Mouse (Mus musculus) brain, embryonic 14.5 days (tissue): ENCODE measurements around the gene Usp16. TPM values are rescaled to one million over a fixed set of nuclear protein-coding genes. Genes with fewer than 3 reads are reported as not detected.

ENCODE experiments used
- DNase-seq: peaks from one replicate; pipeline ENCODE4 v3.0.0-alpha.2; 2011; ENCODE audit warnings: low read depth
- CTCF ChIP-seq: fragments of 200-500 bp; IDR thresholded peaks from 2 replicates; pipeline ENCODE4 v1.5.1; 2012; ENCODE audit warnings: inconsistent platforms, mild to moderate bottlenecking, moderate library complexity, borderline replicate concordance; ENCODE audit not compliant: insufficient read depth, insufficient read length; ENCODE audit errors: extremely low read depth
- POLR2A ChIP-seq: fragments of 200-500 bp; IDR thresholded peaks from 2 replicates; pipeline ENCODE4 v1.6.1; 2012; ENCODE audit warnings: mild to moderate bottlenecking, inconsistent platforms, borderline replicate concordance; ENCODE audit not compliant: poor library complexity, insufficient read depth, insufficient read length, severe bottlenecking; ENCODE audit errors: extremely low read depth
- polyA plus RNA-seq: library from polyadenylated mRNA; depleted of rRNA; stranded (reverse); fragments of >200 nt; gene quantifications from 2 replicates; pipeline ENCODE4 v1.2.3, GENCODE M21; 2012; rRNA removed

Gene Usp16
- 60.4 and 61.9 TPM in 2 replicates for polyA plus RNA-seq

DNA sequence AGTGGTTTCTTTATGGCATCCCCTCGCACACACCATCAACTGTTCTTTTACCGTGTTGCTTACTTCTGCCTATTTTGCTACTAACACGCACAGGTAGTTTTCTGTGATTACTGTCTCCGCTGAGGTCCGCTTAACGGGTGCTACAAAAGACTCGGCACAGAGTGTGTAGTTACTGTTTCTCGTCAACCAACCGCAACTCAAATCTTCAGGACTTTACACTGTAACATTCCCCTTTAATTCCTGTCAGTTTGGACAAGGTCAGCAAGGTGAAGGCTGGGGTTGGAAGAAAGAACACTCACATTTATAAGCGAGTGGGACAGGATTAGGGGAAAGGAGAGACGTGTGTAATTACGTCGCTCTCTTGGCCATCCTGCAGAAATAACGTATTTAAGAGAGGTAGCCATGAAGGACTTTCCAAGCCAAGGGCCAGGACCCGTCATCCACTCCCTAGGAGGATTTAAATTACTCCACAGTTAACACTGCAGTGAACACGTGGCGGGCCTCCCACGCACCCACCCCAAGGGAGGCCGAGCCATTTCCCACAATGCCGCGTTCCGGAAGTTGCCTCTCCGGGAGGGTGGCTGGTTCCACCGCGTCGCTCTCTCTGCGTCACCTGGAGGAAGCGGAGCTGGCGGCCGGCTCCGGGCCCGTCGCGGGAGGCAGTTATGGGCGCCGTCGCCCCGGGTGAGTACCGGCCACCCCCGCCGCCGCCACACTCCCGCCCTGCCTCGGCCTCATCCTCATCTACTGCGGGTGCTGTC is at the start of gene Usp16:
Usp16 (plus strand) TSS at position 285 of the 761 bp plus-strand sequence.
- peak; percentile 97 for DNase-seq
- TF ChIP-seq POLR2A (peak; percentile 84), CTCF (no peak)

- no peak for DNase-seq
These were observed 49.5 kb upstream of the Usp16 start for GRCm38 (mm10) chr16:87405001-87405400.

GRCm38 (mm10) chr16:87420662-87421061 is 33.8 kb upstream of the Usp16 start:
- DNase-seq = no peak
- TF ChIP-seq CTCF (no peak), POLR2A (no peak)

More at GRCm38 (mm10) chr16:87405001-87405400, 49.5 kb upstream of the Usp16 start:
- TF ChIP-seq POLR2A (no peak), CTCF (no peak)

DNA sequence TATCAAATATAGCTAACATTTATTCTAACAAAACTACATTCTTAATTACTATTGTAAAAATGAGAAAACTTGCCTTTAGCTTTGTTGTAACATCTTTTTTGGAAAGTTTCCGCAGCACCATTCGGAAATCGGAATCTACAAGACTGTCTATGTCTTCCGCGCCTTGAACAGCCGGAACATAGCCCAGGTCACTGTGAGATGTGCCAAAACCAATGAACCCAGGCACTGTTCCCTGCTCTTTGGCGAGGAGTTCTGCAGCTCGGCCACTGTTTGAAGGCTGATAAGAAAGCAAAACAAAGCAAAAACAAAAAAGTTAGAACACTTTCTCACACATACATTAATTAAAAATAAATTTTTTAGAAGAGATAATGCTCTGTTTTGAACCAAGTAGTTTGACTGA is 27.0 kb upstream of the Usp16 start:
- TF ChIP-seq POLR2A = no peak
- TF ChIP-seq CTCF = no peak
- no peak for DNase-seq

DNA sequence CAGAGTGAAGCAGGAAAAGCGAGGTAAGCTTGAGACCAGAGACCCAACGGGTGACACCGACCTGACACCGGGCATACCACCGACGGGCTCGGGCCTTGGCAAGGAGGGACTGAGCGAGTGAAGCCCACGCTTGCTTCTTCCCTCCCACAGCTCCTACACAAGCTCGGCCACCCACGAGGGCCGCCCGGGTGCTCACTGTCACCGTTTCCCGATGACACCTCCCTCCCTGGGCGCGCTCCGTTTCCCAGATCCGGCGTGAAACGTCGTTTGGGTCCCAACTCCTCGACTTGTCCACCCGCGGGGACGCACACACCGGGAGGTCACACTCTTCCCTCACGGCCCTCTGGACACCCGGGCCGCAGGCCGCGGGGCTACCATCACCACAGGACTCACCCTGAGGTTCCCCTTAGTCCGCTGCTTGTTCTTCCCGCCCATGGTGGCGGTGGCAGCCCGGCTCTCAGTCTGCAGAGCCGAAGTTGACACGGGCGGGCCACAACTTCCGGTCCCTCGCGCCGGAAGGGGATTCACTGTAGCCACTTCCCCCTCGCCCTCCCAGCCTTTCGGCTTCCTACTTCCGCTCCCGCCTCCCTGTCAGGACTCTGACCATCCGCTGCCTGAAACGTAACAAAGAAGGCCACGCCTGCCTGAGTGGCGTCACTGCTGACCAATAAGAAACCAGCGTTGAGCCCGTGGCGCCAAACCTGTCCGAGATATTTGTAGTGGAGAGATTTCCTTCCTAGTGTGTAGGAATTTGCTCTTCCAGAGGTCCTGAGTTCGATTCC is 22.3 kb upstream of the Usp16 start, which contains the start of gene Ltn1:
Ltn1 (minus strand) TSS at position 580 of the 782 bp plus-strand sequence.
- no peak for TF ChIP-seq CTCF
- TF ChIP-seq POLR2A = peak; percentile 26; the same call in 1 of the 2 replicates
- DNase-seq = peak; percentile 100

DNA sequence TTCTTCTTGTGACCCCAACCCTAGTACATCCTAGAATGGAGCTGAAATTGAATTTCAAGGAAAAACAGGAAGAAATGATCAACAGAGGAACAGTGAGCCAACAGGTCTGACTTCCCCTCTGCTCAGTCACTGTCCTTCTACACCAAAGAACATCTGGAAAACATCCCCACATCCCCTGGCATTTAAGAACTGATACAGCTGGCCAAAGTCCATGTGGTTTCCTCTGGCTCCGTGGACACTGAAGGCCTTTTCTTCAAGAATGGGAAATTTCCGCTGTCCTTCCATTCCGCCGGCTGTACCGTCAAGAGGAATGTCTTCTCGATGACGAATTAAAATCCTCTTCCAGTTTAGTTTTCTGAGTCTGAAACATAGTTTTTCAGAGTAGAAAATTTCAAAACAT is 20.2 kb upstream of the Usp16 start:
- TF ChIP-seq CTCF (no peak), POLR2A (no peak)

GRCm38 (mm10) chr16:87434946-87435345 is 19.6 kb upstream of the Usp16 start:
- TF ChIP-seq CTCF (no peak), POLR2A (no peak)
- DNase-seq = no peak

More for the DNA sequence above, 20.2 kb upstream of the Usp16 start:
- DNase-seq = no peak

GRCm38 (mm10) chr16:87435411-87436205 is 18.9 kb upstream of the Usp16 start:
- DNase-seq = no peak
- TF ChIP-seq CTCF (no peak), POLR2A (no peak)

GRCm38 (mm10) chr16:87437096-87437495 is 17.4 kb upstream of the Usp16 start:
- no peak for DNase-seq
- TF ChIP-seq CTCF (no peak), POLR2A (no peak)

GRCm38 (mm10) chr16:87438697-87439096 is 15.8 kb upstream of the Usp16 start:
- TF ChIP-seq CTCF (no peak), POLR2A (no peak)
- DNase-seq = no peak

DNA sequence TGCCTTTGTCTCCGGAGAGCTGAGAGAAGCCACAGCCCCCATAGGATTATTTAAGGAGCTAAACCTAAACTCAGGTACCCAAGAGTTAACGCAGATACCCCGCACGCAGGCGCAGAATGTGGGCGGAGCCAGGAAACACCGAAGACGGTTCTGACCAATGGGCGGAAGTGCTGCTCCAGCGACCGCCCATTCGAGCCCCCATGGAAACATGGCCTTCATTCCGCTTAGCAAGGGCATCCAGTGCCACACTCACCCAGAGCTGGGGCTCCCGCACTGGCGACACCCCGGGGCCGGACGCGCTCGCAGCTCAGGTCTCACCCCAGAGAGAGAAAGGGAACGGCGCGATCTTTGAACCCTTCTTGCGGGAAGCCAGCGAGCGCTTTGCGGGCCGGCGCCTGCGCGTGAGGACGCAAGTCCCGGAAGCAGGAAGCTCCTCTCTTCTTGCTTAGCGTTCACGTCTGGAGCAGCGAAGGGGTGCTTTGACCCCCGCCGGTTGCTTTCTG is 14.3 kb upstream of the Usp16 start, which contains the start of gene Rwdd2b:
Rwdd2b (minus strand) TSS at position 390 of the 503 bp plus-strand sequence.
- no peak for TF ChIP-seq CTCF
- 0 out of 2 replicates have a peak, but pooled peaks have one; percentile 14 for TF ChIP-seq POLR2A
- DNase-seq = peak; percentile 98

- TF ChIP-seq CTCF (no peak), POLR2A (no peak)
- DNase-seq = peak; percentile 15
These were observed 13.4 kb upstream of the Usp16 start for GRCm38 (mm10) chr16:87441089-87441488.
